Mouse (Mus musculus) kidney, adult 2 months (tissue): ENCODE data around the gene Flt1.

Experiments
- CTCF ChIP-seq: fragments of 200-500 bp; conservative IDR thresholded peaks from 2 replicates; pipeline ENCODE4 v1.5.1; 2011; ENCODE audit warnings: low read depth, mild to moderate bottlenecking, control low read depth, low read length, moderate library complexity, mixed read lengths; ENCODE audit not compliant: insufficient read depth, insufficient read length
- POLR2A ChIP-seq: fragments of 200-500 bp; IDR thresholded peaks from one replicate; pipeline ENCODE4 v1.6.1; 2011; ENCODE audit warnings: low read depth, low read length, control low read depth

DNA sequence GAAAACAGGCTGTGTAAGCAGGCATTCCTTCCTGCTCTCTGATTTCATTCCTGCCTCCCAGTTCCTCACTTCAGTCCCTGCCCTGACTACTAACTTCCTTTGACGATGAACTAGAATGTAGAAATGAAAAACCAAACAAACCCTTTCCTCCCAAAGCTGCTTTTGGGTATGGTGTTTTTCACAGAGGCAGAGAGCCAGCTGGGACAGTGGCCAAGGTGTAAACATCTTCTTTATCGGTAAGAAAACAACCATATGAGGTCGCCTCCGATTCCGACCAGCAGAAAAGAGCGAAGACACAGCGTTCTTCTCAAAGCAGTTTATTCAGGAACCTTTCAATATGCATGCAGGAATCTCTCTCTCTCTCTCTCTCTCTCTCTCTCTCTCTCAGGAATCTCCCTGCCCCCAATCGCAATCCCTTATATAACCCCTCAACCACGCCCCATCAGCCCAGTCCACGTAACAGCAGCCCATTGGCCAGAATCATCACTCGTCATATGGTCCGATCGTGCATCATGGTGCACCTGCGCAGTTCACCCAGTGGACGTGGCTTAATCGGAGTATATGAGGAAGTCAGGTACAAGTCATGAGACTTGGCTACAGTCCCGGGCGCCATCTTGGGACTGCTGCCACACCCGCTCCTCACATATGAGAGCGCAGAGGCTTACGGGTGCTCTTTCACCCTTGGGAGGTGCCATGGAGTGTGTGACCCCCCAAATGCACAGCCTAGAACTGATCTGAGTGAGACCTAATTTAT lies 19.3 kb upstream of the Flt1 start:
- no peak for TF ChIP-seq CTCF
- TF ChIP-seq POLR2A: no peak
